Mouse (Mus musculus): ENCODE measurements around the gene Frmd4a. TPM values are rescaled to one million over a fixed set of nuclear protein-coding genes. Genes with fewer than 3 reads are reported as not detected.
"Not testable (repeated sequence)": the region's sequence is repeated elsewhere in the genome, so short reads cannot be mapped to it uniquely, and the experiment has no call there.

Gene Frmd4a
- total RNA-seq, 2 experiments from 2014 or later, result 42.2 to 75.6 TPM

DNA sequence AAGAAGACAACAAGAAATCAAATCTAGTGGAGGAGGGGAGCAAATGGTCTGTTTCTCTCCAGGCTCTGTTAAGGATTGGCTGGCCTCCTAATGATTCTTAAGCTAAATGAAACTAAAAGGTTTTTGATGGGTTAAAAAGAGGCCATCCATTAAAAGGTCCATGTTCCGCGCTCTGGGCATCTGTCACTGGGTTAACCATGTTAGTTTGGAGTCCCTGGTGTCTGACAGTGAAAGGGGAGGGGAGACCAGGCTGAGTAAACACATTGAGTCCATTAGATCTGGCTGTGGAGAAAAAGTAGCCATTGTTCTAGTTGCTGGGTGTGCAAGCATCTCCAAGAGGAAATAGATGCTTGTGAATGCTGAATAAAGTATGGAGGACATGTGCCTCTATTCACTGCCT lies 534.3 kb downstream of the Frmd4a start:
- intact Hi-C loops (cut with DNase I), result no loop called here
- no peak for DNase-seq (ENCODE audit: low spot score in 2 of 2)

DNA sequence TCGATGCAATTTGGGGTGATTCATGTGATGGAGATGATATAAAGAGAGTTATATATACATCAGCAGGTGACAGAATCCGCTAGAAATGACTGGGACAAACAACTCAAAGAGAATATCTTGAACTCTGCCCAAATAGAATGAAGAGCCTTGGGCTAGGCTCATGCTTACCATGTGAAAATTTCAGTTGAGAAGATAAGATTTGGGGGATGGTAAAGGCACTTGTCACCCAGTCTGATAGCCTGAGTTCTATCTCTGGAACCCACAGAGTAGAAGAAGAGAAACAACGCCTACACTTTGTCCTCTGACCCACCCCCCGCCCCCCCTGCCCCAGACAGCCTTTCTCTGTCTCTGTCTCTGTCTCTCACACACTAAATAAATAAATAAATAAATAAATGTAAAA lies 535.0 kb downstream of the Frmd4a start:
- intact Hi-C loops (cut with DNase I), result no loop called here
- DNase-seq (ENCODE audit: low spot score in 2 of 2), result no peak

DNA sequence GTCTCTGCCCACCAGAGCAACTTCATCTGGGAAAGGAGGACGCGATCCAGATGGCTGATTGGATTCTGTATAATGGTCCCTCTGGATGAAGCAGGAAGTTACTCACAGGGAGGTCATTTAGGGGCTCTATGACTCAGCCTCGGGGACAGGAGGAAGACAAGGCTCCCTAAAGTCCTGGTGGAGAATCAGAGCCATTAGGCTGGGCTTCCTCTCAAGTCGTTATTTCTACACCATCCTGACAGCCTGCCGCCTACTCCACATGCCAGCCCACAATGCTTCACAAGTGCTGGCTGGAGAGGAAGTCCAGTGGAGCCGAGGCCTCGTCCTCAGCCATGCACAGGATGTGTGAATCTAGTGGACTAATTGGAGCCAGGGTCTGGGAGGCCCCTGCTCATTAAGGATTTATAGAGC lies 537.7 kb downstream of the Frmd4a start:
- no peak for DNase-seq (ENCODE audit: low spot score in 2 of 2)
- intact Hi-C loops (cut with DNase I), result loop anchor here (5.0 kb wide), 1 partner anchor 53 kb away; no protein-coding TSS in a partner anchor

DNA sequence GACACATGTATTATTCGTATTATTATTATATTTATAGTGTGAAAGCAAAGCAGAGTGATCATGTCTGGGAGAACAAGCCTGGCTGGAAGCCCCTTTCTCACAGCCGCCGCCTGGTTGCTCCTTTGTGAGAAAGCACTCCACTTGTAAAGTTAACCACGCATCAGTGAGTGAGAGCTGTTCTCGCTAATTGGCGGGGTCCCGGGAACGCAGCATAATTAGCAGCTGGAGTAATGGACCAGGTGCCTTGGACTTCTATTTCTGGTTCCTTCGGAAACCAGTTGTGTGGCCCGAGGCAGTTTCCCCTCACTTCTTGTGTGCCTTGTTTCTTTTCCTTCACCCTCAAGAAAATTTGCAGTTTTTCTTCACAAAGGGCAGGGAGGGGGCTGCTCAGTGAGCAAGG lies 538.7 kb downstream of the Frmd4a start:
- intact Hi-C loops (cut with DNase I), result loop anchor here (5.0 kb wide), 1 partner anchor 54 kb away; no protein-coding TSS in a partner anchor

DNA sequence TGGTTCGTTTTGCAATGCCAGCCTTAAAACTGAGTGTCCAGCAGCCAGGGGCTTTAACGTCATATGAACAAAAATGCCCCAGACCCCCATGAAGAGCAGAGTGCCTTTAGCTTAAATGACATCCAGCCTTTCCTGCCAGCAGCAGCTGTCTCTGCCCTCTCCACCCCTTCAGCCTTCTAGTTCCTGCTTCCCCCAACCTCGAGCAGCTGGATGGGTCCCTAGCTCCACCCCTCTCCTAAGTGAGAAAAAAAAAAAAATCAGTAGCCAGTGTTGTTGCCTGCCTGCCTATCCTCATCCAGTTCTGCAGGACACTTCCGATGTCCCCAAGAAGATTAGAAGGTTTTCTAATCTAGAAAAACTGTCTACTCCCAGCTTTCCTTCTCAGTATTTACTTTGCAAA lies 539.5 kb downstream of the Frmd4a start:
- intact Hi-C loops (cut with DNase I), result loop anchor here (5.0 kb wide), 1 partner anchor 55 kb away; no protein-coding TSS in a partner anchor
- DNase-seq (ENCODE audit: low spot score in 2 of 2), result no peak

More for the DNA sequence above, 538.7 kb downstream of the Frmd4a start:
- no peak for DNase-seq (ENCODE audit: low spot score in 2 of 2)

DNA sequence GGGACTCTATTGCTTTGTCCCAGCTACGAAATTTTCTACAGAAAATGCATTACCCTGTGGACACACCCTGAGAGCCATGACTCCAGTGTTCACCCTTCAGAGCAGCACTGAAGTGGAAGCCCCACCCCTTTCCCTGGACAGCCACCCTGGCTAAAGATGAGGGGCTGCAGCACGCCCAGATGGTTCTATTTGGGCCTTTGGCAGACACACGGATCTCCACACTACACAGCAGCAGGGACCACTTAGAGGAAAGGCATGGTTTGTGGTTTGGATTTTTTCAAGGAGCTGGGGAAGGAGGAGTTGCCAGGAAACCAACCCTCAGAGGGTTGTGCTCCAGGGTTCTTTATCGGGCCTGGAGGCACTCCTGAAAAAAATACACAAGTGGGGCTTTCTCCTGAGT lies 539.9 kb downstream of the Frmd4a start:
- intact Hi-C loops (cut with DNase I), result loop anchor here (5.0 kb wide), 1 partner anchor 55 kb away; no protein-coding TSS in a partner anchor
- no peak for DNase-seq (ENCODE audit: low spot score in 2 of 2)

DNA sequence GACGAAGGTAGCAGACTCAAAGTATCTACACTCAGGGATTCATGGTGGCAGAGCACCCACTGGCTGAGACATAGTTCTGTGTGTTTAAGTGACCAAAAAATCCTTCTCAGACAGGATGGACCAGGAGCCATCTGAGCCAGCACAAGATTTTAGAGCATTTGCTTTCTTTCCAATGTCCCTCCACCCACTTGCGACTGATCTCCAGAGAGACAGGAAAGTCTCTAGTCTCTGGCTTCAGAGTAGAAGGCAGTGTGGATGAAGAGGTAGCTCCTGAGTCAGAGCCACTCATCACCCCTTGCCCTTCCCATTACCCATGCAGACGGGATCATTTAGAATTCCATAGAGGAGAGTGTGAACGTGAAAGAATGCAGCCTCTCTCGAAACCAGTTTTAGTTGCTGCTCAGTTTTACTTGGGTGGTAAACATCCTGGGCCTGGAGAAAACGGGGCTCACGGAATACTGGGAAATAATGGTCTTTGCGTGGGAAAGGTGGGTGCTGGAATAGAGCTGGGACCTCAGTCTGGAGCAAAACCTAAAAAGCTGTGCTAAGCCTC lies 541.2 kb downstream of the Frmd4a start:
- intact Hi-C loops (cut with DNase I), result loop anchor here (5.0 kb wide), 1 partner anchor 56 kb away; no protein-coding TSS in a partner anchor
- DNase-seq (ENCODE audit: low spot score in 2 of 2), result no peak

DNA sequence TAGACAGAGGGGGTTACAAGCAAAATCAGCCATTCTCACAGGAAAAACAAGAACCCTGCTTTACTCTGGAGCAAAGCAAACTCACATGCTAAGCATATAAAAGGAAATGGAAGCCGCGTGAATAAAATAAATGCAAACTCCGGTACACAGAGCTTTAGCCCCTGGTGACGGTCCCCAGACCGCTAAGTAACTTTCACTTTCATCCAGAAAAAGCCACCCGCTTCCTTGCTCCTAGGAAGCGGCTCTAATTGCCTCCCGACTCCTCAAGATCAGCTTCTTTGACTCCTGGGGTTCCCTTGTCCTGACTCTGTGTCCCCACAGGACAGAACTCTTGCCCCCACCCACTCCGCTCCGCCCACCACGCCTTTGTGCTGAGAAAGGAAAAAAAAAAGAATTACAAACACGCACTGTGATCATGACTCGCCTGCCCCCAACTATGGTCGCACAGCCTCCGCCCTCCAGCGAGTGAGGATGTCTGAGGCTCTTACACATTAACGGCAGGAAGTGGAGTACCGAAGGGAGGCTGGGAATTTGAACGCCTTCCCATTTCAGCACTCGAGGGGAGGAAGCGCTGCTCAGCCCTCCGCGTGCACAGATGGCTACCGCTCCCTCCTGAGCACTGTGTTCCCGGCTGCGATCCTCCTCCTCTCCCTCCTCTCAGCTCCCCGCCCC lies 541.8 kb downstream of the Frmd4a start:
- intact Hi-C loops (cut with DNase I), result loop anchor here (5.0 kb wide), 1 partner anchor 57 kb away; no protein-coding TSS in a partner anchor

DNA sequence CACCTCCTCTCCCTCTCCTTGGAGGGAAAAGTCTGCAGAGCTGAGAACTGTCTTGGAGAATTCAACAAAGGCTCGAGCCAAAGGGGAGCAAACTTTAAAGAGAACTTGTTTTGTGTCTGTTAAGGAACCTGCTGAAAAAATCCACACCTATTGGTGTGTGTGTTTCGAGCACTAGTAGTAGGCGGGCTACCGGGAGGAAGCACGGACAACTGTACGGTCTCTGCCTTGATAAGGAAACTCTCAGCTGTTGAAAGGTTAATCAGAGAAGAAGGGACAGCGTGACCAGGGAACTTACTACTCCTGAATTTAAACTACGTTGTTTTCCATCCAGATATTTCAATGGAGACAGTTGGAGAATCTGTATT lies 542.3 kb downstream of the Frmd4a start:
- intact Hi-C loops (cut with DNase I), result loop anchor here (5.0 kb wide), 1 partner anchor 58 kb away; no protein-coding TSS in a partner anchor
- DNase-seq (ENCODE audit: low spot score in 2 of 2), result no peak

More for the DNA sequence above, 541.8 kb downstream of the Frmd4a start:
- DNase-seq (ENCODE audit: low spot score in 2 of 2), result peak; percentile 84 to 85

DNA sequence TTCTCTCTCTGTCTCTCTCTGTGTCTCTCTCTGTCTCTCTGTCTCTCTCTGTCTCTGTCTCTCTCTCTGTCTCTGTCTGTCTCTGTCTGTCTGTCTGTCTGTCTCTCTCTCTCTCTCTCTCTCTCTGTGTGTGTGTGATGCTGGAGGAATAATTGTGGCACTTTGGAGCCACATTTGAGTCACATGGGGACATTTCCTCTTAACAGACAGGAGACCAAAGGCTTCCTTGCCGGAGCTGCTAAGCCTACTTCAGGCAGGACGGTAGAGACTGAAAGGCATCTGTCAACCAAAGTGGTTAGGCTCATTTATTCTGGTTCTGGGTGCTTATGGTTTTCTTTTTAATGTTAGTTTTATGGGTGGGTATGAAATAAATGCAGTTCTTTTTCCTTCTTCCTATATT lies 543.0 kb downstream of the Frmd4a start:
- intact Hi-C loops (cut with DNase I); DNase-seq (ENCODE audit: low spot score in 2 of 2): not testable (repeated sequence)

DNA sequence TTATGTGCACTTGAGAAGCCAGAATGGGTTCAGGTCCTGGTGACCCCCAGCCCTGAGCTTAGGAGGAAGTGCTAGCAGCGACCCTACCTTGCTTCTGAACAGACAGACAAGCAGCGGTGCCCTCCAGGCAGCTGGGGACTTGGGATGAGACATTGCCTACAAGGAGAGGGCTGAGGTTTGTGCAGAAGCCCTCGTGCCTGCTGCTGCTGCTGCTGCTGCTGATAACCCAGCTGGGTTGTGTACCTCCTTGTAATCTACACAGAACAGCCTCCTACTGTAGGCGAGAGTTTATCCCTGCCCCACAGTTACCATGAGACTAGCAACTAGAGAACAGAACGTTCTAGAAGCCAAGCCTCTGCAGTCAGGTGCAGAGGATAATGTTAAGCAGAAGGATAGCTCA lies 543.7 kb downstream of the Frmd4a start:
- intact Hi-C loops (cut with DNase I), result no loop called here
- DNase-seq (ENCODE audit: low spot score in 2 of 2), result no peak

DNA sequence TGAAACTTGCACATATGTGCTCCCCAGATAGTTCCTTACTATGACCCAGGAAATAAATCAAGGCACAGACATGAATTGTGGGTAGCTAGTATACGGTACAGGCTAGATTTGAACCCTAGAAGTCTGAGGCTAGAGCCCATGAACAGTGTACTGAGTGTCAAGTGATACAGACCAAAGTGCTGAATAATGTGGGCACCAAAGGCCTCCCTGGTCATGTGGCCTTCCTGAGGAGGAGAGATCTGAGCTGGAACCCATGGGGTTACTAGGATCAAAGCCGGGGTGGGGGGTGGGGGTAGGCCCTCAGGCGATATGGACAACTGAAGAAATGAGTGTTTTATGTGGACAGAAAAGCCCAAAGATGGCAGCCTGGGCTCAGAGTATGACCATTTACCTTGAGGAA lies 544.9 kb downstream of the Frmd4a start:
- intact Hi-C loops (cut with DNase I), result no loop called here

DNA sequence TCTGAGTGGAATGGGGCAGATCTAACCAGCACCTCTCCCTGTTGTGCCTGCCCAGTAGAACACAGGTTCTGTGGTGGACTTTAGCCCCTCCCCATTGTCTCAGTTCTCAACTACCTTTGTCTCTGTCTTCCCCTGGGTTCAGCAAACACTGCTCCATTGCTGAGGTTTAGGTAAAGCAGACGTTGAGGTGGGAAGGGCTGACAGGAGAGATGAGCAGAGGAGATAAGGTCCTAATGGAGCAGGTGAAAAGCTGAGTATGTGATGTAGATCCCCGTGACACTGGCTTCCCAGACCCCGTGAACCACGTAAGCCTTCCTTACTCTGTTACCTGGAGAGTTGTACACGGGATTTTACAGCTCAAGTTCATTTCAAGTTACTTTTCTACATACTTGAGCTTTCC lies 545.3 kb downstream of the Frmd4a start:
- intact Hi-C loops (cut with DNase I), result no loop called here
- DNase-seq (ENCODE audit: low spot score in 2 of 2), result no peak

More for the DNA sequence above, 544.9 kb downstream of the Frmd4a start:
- DNase-seq (ENCODE audit: low spot score in 2 of 2), result no peak

DNA sequence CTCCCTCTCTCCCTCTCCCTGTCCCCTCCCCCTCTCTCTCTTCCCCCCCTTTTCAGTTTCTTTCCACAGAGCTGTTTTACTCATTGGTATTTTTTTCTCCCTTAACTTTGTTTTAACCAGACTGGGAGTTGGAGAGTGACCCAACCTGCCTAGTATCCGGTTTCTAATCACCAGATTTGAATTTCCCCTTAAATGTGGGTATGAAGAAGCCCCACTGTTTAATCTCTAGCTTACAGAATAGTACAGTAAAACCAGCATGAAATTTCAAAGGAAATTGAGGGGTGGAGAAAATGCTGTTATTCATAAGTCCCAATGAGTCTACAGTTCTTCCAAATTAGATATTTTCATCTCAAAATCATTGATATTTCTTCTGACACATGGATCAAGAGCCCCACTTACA lies 545.8 kb downstream of the Frmd4a start:
- no peak for DNase-seq (ENCODE audit: low spot score in 2 of 2)
- intact Hi-C loops (cut with DNase I), result no loop called here

DNA sequence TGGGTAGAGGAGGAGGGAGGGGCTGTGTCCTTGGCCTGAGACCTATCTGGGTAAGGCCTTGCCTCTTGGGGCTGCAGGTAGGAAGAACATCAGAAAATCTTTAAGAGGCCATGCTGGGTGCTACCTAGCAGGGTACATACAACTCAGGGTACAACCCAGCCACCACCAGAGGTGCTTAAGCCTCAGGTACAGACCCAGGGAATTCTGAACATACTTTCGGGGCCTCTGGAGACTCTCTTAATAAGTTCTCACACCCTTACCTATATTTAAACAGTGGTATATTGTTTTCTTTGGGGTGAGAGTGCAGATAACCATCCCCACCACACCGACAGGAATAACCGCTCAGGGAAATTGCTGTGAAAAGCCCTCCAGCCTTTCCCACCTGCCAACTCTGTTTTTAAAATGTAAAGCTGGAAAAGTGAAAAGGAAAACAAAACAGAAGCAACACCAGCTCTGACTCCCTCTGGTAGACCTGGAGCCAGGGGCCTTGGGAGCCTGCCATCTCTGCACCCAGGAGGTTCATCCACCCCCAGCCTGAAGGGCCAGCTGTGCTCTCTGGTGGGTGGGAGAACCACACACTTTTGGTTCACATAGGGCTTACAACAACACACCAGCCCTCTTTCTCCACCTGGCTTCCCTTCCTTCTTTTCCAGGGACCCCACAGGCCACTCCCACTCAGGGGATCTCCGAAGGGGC lies 548.9 kb downstream of the Frmd4a start:
- intact Hi-C loops (cut with DNase I), result no loop called here
- DNase-seq (ENCODE audit: low spot score in 2 of 2), result no peak

DNA sequence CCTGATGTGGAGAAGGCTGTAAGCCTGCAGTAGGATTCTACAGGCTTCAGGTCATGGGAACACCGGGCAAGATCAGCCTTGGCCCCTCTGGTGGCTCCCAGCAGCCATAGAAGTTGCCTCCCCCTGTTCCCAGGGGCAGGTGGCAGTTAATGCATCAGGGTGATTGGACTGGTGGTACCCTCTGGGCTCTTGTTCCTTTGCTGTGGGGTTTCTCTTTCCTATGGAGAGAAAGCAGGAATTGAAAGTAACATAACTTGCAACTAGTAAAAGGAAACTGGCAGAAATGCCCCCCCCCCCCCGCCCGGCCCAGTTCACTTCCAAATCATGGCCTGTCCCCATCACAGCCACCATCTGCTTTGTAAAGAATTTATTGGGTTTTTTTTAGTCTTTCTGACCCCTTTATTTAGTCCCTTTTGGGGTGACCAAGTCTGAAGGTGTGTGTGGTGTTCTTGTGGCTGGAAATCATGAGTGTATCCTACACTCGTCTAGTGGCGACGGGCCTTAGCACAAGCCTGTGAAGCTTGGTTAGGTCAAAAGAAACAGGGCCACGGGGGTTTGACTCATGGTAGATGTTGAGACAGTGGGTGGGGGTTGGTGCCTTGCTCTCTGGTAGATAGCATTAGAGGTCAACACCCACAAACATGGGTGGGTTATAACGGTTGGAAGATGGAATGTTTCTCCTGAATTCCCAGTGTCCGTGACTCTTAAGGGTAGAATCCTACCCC lies 549.6 kb downstream of the Frmd4a start:
- intact Hi-C loops (cut with DNase I), result no loop called here
- no peak for DNase-seq (ENCODE audit: low spot score in 2 of 2)

DNA sequence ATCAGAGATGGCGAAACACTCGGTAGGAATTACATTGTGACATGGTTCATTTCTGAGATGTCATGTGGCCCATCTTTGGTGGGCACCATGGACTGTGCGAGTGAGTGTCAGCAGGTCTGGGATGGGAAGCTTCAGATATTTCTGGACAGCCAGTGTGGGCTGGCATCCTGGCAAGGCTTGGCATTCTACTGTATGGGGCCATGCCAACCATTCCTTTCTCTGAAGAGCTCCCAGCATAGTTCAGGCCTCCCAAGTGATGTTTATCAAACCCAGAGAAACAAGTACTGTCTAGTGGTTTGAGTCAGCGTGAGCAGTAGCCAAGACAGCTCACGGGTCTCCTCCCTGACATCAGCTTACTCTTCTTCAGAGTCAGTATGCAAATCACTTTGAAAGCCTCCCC lies 551.5 kb downstream of the Frmd4a start:
- no peak for DNase-seq (ENCODE audit: low spot score in 2 of 2)
- intact Hi-C loops (cut with DNase I), result no loop called here

DNA sequence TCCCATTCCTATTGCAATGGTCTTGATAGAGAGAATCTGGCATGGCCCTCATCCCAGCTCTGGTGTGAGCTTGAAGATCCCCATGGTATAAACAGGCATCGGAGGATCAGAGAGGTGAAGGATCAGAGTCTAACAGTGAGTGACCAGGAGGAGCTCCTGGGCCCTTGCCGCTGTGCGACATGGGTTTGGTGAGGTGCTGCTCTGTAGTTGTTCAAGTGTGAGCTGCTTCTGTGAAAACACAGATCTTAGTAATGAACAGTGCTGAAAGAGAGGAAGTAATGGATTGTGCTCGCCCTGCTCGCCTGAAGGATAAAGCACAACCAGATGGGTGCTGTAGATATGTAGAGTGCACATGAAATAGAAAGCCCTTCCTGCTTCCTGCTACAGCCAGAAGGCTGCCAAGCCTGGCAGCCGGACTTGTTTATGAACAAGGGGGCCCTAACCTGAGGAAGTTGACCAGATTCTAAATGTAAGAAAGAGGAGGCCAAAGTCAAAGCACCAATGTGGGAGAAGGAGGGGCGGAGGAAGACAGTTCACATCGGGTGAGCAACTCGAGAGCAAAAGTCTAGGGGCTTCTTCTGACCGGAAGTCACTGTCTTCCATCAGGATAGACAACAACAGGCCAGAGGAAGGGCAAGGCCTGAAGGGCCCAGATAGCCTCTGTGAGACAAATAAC lies 552.8 kb downstream of the Frmd4a start:
- DNase-seq (ENCODE audit: low spot score in 2 of 2), result no peak
- intact Hi-C loops (cut with DNase I), result no loop called here

DNA sequence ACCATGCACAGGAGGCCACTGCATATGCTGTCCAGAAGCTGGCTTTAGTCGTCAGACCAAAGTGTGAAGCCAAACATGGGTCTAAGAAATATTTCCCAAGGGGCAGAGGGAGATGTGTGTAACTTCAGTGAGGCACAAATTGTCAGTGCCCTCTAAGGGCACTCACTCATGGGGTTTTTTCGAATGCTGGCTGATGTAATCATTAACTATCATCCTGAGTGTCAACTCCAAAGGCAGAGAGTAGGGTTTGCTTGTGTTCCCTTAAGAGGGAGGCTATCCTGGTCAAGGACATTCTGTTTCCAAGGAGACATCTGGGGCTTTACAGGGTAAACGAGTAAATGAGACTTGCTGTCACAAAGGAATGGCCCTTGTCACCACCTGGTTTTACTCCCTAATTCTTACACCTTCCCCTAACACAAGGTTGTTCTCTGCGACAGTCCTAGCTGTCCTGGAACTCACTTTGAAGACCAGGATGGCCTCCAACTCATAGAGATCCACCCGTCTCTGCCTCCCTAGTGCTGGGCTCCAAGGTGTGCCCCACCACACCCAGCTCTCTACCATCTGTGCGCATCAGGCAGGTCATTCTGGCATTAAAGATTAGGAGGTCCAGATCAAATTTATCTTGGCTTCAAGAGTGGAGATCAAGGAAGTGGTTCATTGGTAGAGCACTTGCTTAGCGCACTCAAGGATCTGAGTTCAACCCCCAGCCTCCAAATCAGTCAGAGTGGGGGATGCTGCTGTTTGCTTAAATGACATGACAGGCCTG lies 555.2 kb downstream of the Frmd4a start:
- intact Hi-C loops (cut with DNase I), result no loop called here
- no peak for DNase-seq (ENCODE audit: low spot score in 2 of 2)

All from left cerebral cortex, postnatal 36 days (tissue).